Mouse (Mus musculus) testis, adult 2 months (tissue): ENCODE results near the gene Hist1h1c. TPM values are rescaled to one million over a fixed set of nuclear protein-coding genes. Genes with fewer than 3 reads are reported as not detected.

Experiments
- H3K27ac ChIP-seq: fragments of 200-500 bp; 2 replicates; pipeline ENCODE4 v1.5.1; 2012; ENCODE audit warnings: low read depth, low read length; ENCODE audit not compliant: control insufficient read depth, insufficient read depth
- H3K27me3 ChIP-seq: fragments of 200-500 bp; 2 replicates; pipeline ENCODE4 v1.6.1; 2012; ENCODE audit warnings: mild to moderate bottlenecking, low read length, moderate library complexity; ENCODE audit not compliant: control insufficient read depth, insufficient read depth
- H3K36me3 ChIP-seq: fragments of 200-500 bp; 2 replicates; pipeline ENCODE4 v1.6.1; 2012; ENCODE audit warnings: mild to moderate bottlenecking, low read length; ENCODE audit not compliant: control insufficient read depth, insufficient read depth
- H3K4me1 ChIP-seq: fragments of 200-500 bp; 2 replicates; pipeline ENCODE4 v1.6.1; 2012; ENCODE audit warnings: low read length; ENCODE audit not compliant: control insufficient read depth, insufficient read depth
- H3K4me3 ChIP-seq: fragments of 200-500 bp; 2 replicates; pipeline ENCODE4 v1.5.1; 2012; ENCODE audit warnings: low read depth, mild to moderate bottlenecking, low read length, moderate library complexity, mixed read lengths; ENCODE audit not compliant: control insufficient read depth
- CTCF ChIP-seq: fragments of 200-500 bp; IDR thresholded peaks from 2 replicates; pipeline ENCODE4 v1.5.1; 2012; ENCODE audit warnings: low read depth, mild to moderate bottlenecking, inconsistent platforms, low read length, moderate library complexity; ENCODE audit not compliant: control insufficient read depth, insufficient read depth, insufficient replicate concordance
- POLR2A ChIP-seq: fragments of 200-500 bp; IDR thresholded peaks from 2 replicates; pipeline ENCODE4 v1.6.1; 2012; ENCODE audit warnings: low read depth, mild to moderate bottlenecking, inconsistent platforms, low read length, moderate library complexity; ENCODE audit not compliant: control insufficient read depth
- polyA plus RNA-seq: library from polyadenylated mRNA; depleted of rRNA; stranded (reverse); fragments of >200 nt; gene quantifications from 2 replicates; pipeline ENCODE4 v1.2.3, GENCODE M21; 2012; rRNA removed

Gene Hist1h1c
- polyA plus RNA-seq, 1 experiment, result 5.4 TPM

DNA sequence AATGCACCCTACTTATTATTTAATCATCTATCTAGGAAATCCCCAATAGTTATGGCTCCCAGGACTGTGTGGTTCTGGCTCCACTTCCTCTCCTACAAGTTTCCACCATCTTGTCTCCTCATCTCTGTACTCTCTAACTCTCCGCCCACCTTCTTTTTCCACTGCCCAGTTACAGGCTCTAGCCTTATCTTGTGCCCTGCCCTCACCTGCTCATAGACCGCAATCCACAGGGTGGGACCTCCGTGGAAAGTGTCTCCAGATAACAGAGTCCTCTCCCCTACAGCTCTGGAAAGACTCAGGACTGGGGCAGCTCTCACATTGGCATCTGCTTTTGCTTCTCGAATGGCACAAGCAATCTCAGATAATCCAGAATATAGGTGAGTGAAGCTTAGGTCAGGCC, 40.4 kb downstream of the Hist1h1c start:
- no peak overlapping the region for H3K27ac ChIP-seq
- no peaks in the 10 kb centered on the region for H3K27me3 ChIP-seq
- no peak overlapping the region for H3K4me3 ChIP-seq
- H3K4me1 ChIP-seq, result no peaks in the 10 kb centered on the region; the same call in 1 of the 2 replicates
- H3K36me3 ChIP-seq, result no peaks in the 10 kb centered on the region
- TF ChIP-seq POLR2A (no peak), CTCF (no peak)

Other genes starting within 250 kb of the Hist1h1c start
- gene Btn2a2, start 250.0 kb upstream of the Hist1h1c start, polyA plus RNA-seq, result 0.08 and 0.21 TPM in 2 replicates
- 13.2 and 17.1 TPM in 2 replicates for gene Hist1h4h, start 207.8 kb upstream of the Hist1h1c start, polyA plus RNA-seq
- gene Hist1h2af, start 204.9 kb upstream of the Hist1h1c start, polyA plus RNA-seq, result 4.4 and 4.5 TPM in 2 replicates
- 1.3 and 2.7 TPM in 2 replicates for gene Hist1h3g, start 203.4 kb upstream of the Hist1h1c start, polyA plus RNA-seq
- gene Hist1h2bh, start 195.4 kb upstream of the Hist1h1c start, polyA plus RNA-seq, result 0.07 and 0.13 TPM in 2 replicates
- gene Hist1h3f, start 194.8 kb upstream of the Hist1h1c start, polyA plus RNA-seq, result 1.3 and 1.4 TPM in 2 replicates
- gene Hist1h4f, start 187.2 kb upstream of the Hist1h1c start, polyA plus RNA-seq, result 2.1 and 3.7 TPM in 2 replicates
- gene Hist1h1d, start 185.5 kb upstream of the Hist1h1c start, polyA plus RNA-seq, result 0.02 and 0.04 TPM in 2 replicates
- gene Hist1h3e, start 176.4 kb upstream of the Hist1h1c start, polyA plus RNA-seq, result 2.8 and 3.2 TPM in 2 replicates
- 0.34 and 0.36 TPM in 2 replicates for gene Hist1h2ae, start 167.6 kb upstream of the Hist1h1c start, polyA plus RNA-seq
- 6.8 and 7.8 TPM in 2 replicates for gene Hist1h2bg, start 167.4 kb upstream of the Hist1h1c start, polyA plus RNA-seq
- 0.98 and 2.9 TPM in 2 replicates for gene Hist1h2bf, start 164.6 kb upstream of the Hist1h1c start, polyA plus RNA-seq
- 0.90 and 1.0 TPM in 2 replicates for gene Hist1h2ad, start 164.4 kb upstream of the Hist1h1c start, polyA plus RNA-seq
- 0.98 and 1.1 TPM in 2 replicates for gene Hist1h3d, start 163.0 kb upstream of the Hist1h1c start, polyA plus RNA-seq
- gene Hist1h4d, start 157.2 kb upstream of the Hist1h1c start, polyA plus RNA-seq, result 2.7 and 2.9 TPM in 2 replicates
- 0.42 and 0.58 TPM in 2 replicates for gene Hist1h2be, start 117.7 kb upstream of the Hist1h1c start, polyA plus RNA-seq
- 0.35 and 0.41 TPM in 2 replicates for gene Hist1h1e, start 116.2 kb upstream of the Hist1h1c start, polyA plus RNA-seq
- 0.20 and 0.26 TPM in 2 replicates for gene Hist1h2ac, start 54.9 kb upstream of the Hist1h1c start, polyA plus RNA-seq
- gene Hist1h2bc, start 54.6 kb upstream of the Hist1h1c start, polyA plus RNA-seq, result 17.8 and 19.0 TPM in 2 replicates
- gene Hist1h1t, start 43.0 kb upstream of the Hist1h1c start, polyA plus RNA-seq, result 22.2 and 24.8 TPM in 2 replicates
- 20.1 and 20.6 TPM in 2 replicates for gene Hist1h4c, start 40.4 kb upstream of the Hist1h1c start, polyA plus RNA-seq
- gene Hfe, start 28.0 kb upstream of the Hist1h1c start, polyA plus RNA-seq, result 5.2 and 6.1 TPM in 2 replicates
- gene Hist1h3c, start 6.8 kb downstream of the Hist1h1c start, polyA plus RNA-seq, result 2.3 TPM in 2 replicates
- 3.9 and 7.0 TPM in 2 replicates for gene Hist1h2bb, start 7.9 kb downstream of the Hist1h1c start, polyA plus RNA-seq
- gene Hist1h2ab, start 12.3 kb downstream of the Hist1h1c start, polyA plus RNA-seq, result 4.4 and 6.2 TPM in 2 replicates
- 4.2 and 4.7 TPM in 2 replicates for gene Hist1h3b, start 13.5 kb downstream of the Hist1h1c start, polyA plus RNA-seq
- 2.4 and 2.5 TPM in 2 replicates for gene Hist1h4b, start 18.2 kb downstream of the Hist1h1c start, polyA plus RNA-seq
- gene Hist1h4a, start 22.4 kb downstream of the Hist1h1c start, polyA plus RNA-seq, result 83.8 and 94.1 TPM in 2 replicates
- gene Hist1h3a, start 23.6 kb downstream of the Hist1h1c start, polyA plus RNA-seq, result 29.4 and 33.4 TPM in 2 replicates
- 2.9 and 4.3 TPM in 2 replicates for gene Hist1h1a, start 24.9 kb downstream of the Hist1h1c start, polyA plus RNA-seq
- gene Trim38, start 31.1 kb downstream of the Hist1h1c start, polyA plus RNA-seq, result 2.1 and 2.5 TPM in 2 replicates
- gene Slc17a2, start 68.2 kb downstream of the Hist1h1c start, polyA plus RNA-seq, result 0.40 and 0.41 TPM in 2 replicates
- gene Slc17a3, start 100.6 kb downstream of the Hist1h1c start, polyA plus RNA-seq, result 0.10 and 0.21 TPM in 2 replicates
- 0.11 and 0.22 TPM in 2 replicates for gene Slc17a1, start 128.9 kb downstream of the Hist1h1c start, polyA plus RNA-seq
- gene Slc17a4, start 176.2 kb downstream of the Hist1h1c start, polyA plus RNA-seq, result not detected in 2 replicates
- gene Hist1h2ba, start 195.3 kb downstream of the Hist1h1c start, polyA plus RNA-seq, result 226 and 228 TPM in 2 replicates
- 39.5 and 59.1 TPM in 2 replicates for gene Hist1h2aa, start 195.7 kb downstream of the Hist1h1c start, polyA plus RNA-seq